In genomic region chr2:30966826-30967225, GRCm38 (mm10) we compare ENCODE assay signal across 8 mouse cellular contexts. TPM values are rescaled to one million over a fixed set of nuclear protein-coding genes. Genes with fewer than 3 reads are reported as not detected.
A peak's percentile ranks its signal among the peaks of the same experiment; 100 is the strongest.
DNase-seq lines count a peak whose midpoint lies in the region; ATAC-seq and TF ChIP-seq lines count a peak whose summit lies in the region.

No protein-coding gene starts in this region.

- H3K9me3 ChIP-seq in forebrain, embryonic 12.5 days: no peaks in the 10 kb centered on the region
- no peaks in the 10 kb centered on the region for H3K9me3 ChIP-seq in liver, embryonic 13.5 days (replicated peaks)

- peaks cover 37% of the 10 kb centered on the region for H3K79me2 ChIP-seq in C2C12 (ENCODE audit: control insufficient read depth, insufficient read depth)

- H3K79me3 ChIP-seq in C2C12 (ENCODE audit: low read depth): peaks cover 27% of the 10 kb centered on the region

- TF ChIP-seq POLR2A in cerebellum, adult 2 months (IDR thresholded peaks at IDR 0.05; ENCODE audit: borderline replicate concordance, insufficient read depth, low read length): no peak
- no peak for TF ChIP-seq POLR2A in small intestine, adult 2 months (IDR thresholded peaks at IDR 0.05; ENCODE audit: low read depth, low read length)

- ATAC-seq in forebrain, embryonic 12.5 days (ENCODE audit: low FRiP score): no peak
- peak; percentile 38 for ATAC-seq in liver, embryonic 13.5 days (ENCODE audit: low read depth)

- H3K36me3 ChIP-seq in C2C12 (ENCODE audit: control insufficient read depth, insufficient read depth): peaks cover 46% of the 10 kb centered on the region
- H3K36me3 ChIP-seq in forebrain, embryonic 12.5 days (replicated peaks): peaks cover 46% of the 10 kb centered on the region
- H3K36me3 ChIP-seq in liver, embryonic 13.5 days: peaks cover 48% of the 10 kb centered on the region
- H3K36me3 ChIP-seq in small intestine, adult 2 months (ENCODE audit: control insufficient read depth, insufficient read depth, low read length): peaks cover 28% of the 10 kb centered on the region

- no peaks in the 10 kb centered on the region for H3K27me3 ChIP-seq in cerebellum, adult 2 months (ENCODE audit: control insufficient read depth, insufficient read depth, low read length)
- no peaks in the 10 kb centered on the region for H3K27me3 ChIP-seq in C2C12 (ENCODE audit: control insufficient read depth, insufficient read depth, insufficient read length)
- H3K27me3 ChIP-seq in forebrain, embryonic 12.5 days: no peaks in the 10 kb centered on the region
- no peaks in the 10 kb centered on the region for H3K27me3 ChIP-seq in liver, embryonic 13.5 days
- H3K27me3 ChIP-seq in small intestine, adult 2 months (ENCODE audit: control insufficient read depth, insufficient read depth, low read length): no peaks in the 10 kb centered on the region

- peaks cover 10% of the 10 kb centered on the region; the same call in 1 of the 2 replicates for H3K4me1 ChIP-seq in cerebellum, adult 2 months (ENCODE audit: control insufficient read depth, insufficient read depth, low read length)
- H3K4me1 ChIP-seq in forebrain, embryonic 12.5 days: peaks cover 29% of the 10 kb centered on the region
- peaks cover 54% of the 10 kb centered on the region for H3K4me1 ChIP-seq in liver, embryonic 13.5 days (replicated peaks)
- peaks cover 28% of the 10 kb centered on the region for H3K4me1 ChIP-seq in small intestine, adult 2 months (ENCODE audit: control insufficient read depth, insufficient read depth, insufficient read length, low read length)

- WGBS in cerebellum, adult 2 months: 11% methylated on average over 16 of the region's 16 CpGs
- WGBS in forebrain, embryonic 12.5 days: 27% methylated on average over 16 of the region's 16 CpGs
- WGBS in liver, embryonic 13.5 days (ENCODE audit: insufficient replicate concordance): 8% methylated on average over 16 of the region's 16 CpGs
- 5% methylated on average over 16 of the region's 16 CpGs for WGBS in small intestine, adult 2 months

- TF ChIP-seq CTCF in cerebellum, adult 2 months (IDR thresholded peaks at IDR 0.05; ENCODE audit: borderline replicate concordance, insufficient read depth, low read depth, low read length): no peak
- no peak for TF ChIP-seq CTCF in C2C12 (IDR thresholded peaks at IDR 0.05; ENCODE audit: control insufficient read depth, insufficient read depth, insufficient read length)
- no peak; the same call in 1 of the 2 replicates for TF ChIP-seq CTCF in small intestine, adult 2 months (IDR thresholded peaks at IDR 0.05; ENCODE audit: extremely low read depth, insufficient read length, insufficient replicate concordance, low read depth, low read length)

- H3ac ChIP-seq in C2C12 (ENCODE audit: control insufficient read depth, insufficient read length, low read depth): peak overlapping the region; percentile 87

- no peak for DNase-seq in cerebellum, adult 2 months
- no peak for DNase-seq in cerebellum, postnatal 14 days
- no peak for DNase-seq in liver, embryonic 13.5 days
- DNase-seq in urinary bladder, postnatal 36 days (ENCODE audit: low spot score in 2 of 2): no peak
- DNase-seq in embryo, embryonic 10.5 days (ENCODE audit: low spot score): no peak

- H3K27ac ChIP-seq in cerebellum, adult 2 months (ENCODE audit: insufficient read depth, low read length): no peak overlapping the region; the same call in 1 of the 2 replicates
- no peak overlapping the region for H3K27ac ChIP-seq in forebrain, embryonic 12.5 days
- H3K27ac ChIP-seq in liver, embryonic 13.5 days: peak overlapping the region; percentile 85; the same call in 1 of the 2 replicates
- peak overlapping the region; percentile 87 for H3K27ac ChIP-seq in small intestine, adult 2 months (ENCODE audit: insufficient read depth, low read depth, low read length)

- H3K4me3 ChIP-seq in cerebellum, adult 2 months (replicated peaks; ENCODE audit: insufficient read depth, low read depth, low read length): peak overlapping the region; percentile 59
- peak overlapping the region; percentile 85 for H3K4me3 ChIP-seq in C2C12 (ENCODE audit: insufficient read depth, poor library complexity, severe bottlenecking)
- peak overlapping the region; percentile 89 for H3K4me3 ChIP-seq in forebrain, embryonic 12.5 days (replicated peaks)
- H3K4me3 ChIP-seq in liver, embryonic 13.5 days (replicated peaks): peak overlapping the region; percentile 94
- peak overlapping the region; percentile 100 for H3K4me3 ChIP-seq in small intestine, adult 2 months (ENCODE audit: low read depth, low read length)

- H3K9ac ChIP-seq in forebrain, embryonic 12.5 days: peak overlapping the region; percentile 83
- H3K9ac ChIP-seq in liver, embryonic 13.5 days: peak overlapping the region; percentile 96

- H3K4me2 ChIP-seq in forebrain, embryonic 12.5 days: peak overlapping the region; percentile 93
- H3K4me2 ChIP-seq in liver, embryonic 13.5 days: peak overlapping the region; percentile 77

TF ChIP-seq in C2C12, 6 proteins besides CTCF, POLR2A, EP300 and RAD21:
- TF ChIP-seq CEBPB (IDR thresholded peaks at IDR 0.05; ENCODE audit: low read depth) (no peak), MYOD1 (IDR thresholded peaks at IDR 0.05; ENCODE audit: control insufficient read depth, insufficient read length, low read depth) (peak; percentile 18)

RNA-seq across cellular contexts. Expression of gene Tor1a, which starts 0.9 kb away (rescaled TPM):
- polyA plus RNA-seq in cerebellum, adult 2 months (2012; rRNA removed): 50.5 and 56.3 TPM in 2 replicates
- 59.2 TPM for polyA plus RNA-seq in C2C12 (2012; fragmentation: generic; extraction: Trizol)
- polyA plus RNA-seq in forebrain, embryonic 12.5 days (2016; fragmentation: Nextera tagmentation; extraction: Ambion mirVana): 85.4 and 86.1 TPM in 2 replicates
- polyA plus RNA-seq in liver, embryonic 13.5 days (2015; fragmentation: Nextera tagmentation; extraction: Ambion mirVana): 43.1 and 47.8 TPM in 2 replicates
- polyA plus RNA-seq in small intestine, adult 2 months (2012; rRNA removed): 38.8 and 78.6 TPM in 2 replicates

RNA-seq across cellular contexts. Expression of gene Tor1b, which starts 14.1 kb away (rescaled TPM):
- polyA plus RNA-seq in cerebellum, adult 2 months (2012; rRNA removed): 38.0 and 40.6 TPM in 2 replicates
- polyA plus RNA-seq in C2C12 (2012; fragmentation: generic; extraction: Trizol): 30.5 TPM
- polyA plus RNA-seq in forebrain, embryonic 12.5 days (2016; fragmentation: Nextera tagmentation; extraction: Ambion mirVana): 24.1 and 27.3 TPM in 2 replicates
- polyA plus RNA-seq in liver, embryonic 13.5 days (2015; fragmentation: Nextera tagmentation; extraction: Ambion mirVana): 17.1 and 20.4 TPM in 2 replicates
- 8.0 and 8.2 TPM in 2 replicates for polyA plus RNA-seq in small intestine, adult 2 months (2012; rRNA removed)

RNA-seq across cellular contexts. Expression of gene BC005624, which starts 15.2 kb away (rescaled TPM):
- polyA plus RNA-seq in cerebellum, adult 2 months (2012; rRNA removed): 118 and 123 TPM in 2 replicates
- 36.9 TPM for polyA plus RNA-seq in C2C12 (2012; fragmentation: generic; extraction: Trizol)
- 66.6 and 70.5 TPM in 2 replicates for polyA plus RNA-seq in forebrain, embryonic 12.5 days (2016; fragmentation: Nextera tagmentation; extraction: Ambion mirVana)
- polyA plus RNA-seq in liver, embryonic 13.5 days (2015; fragmentation: Nextera tagmentation; extraction: Ambion mirVana): 34.6 and 37.8 TPM in 2 replicates
- polyA plus RNA-seq in small intestine, adult 2 months (2012; rRNA removed): 5.3 and 9.0 TPM in 2 replicates

RNA-seq across cellular contexts. Expression of gene Usp20, which starts 15.3 kb away (rescaled TPM):
- polyA plus RNA-seq in cerebellum, adult 2 months (2012; rRNA removed): 59.2 and 68.6 TPM in 2 replicates
- polyA plus RNA-seq in C2C12 (2012; fragmentation: generic; extraction: Trizol): 26.4 TPM
- polyA plus RNA-seq in forebrain, embryonic 12.5 days (2016; fragmentation: Nextera tagmentation; extraction: Ambion mirVana): 29.5 and 30.6 TPM in 2 replicates
- polyA plus RNA-seq in liver, embryonic 13.5 days (2015; fragmentation: Nextera tagmentation; extraction: Ambion mirVana): 4.7 and 5.0 TPM in 2 replicates
- polyA plus RNA-seq in small intestine, adult 2 months (2012; rRNA removed): 5.1 TPM in 2 replicates

RNA-seq across cellular contexts. Expression of gene Ptges, which starts 37.2 kb away (rescaled TPM):
- polyA plus RNA-seq in cerebellum, adult 2 months (2012; rRNA removed): 3.7 and 4.3 TPM in 2 replicates
- polyA plus RNA-seq in C2C12 (2012; fragmentation: generic; extraction: Trizol): 0.70 TPM
- 2.5 and 2.7 TPM in 2 replicates for polyA plus RNA-seq in forebrain, embryonic 12.5 days (2016; fragmentation: Nextera tagmentation; extraction: Ambion mirVana)
- 0.18 and 0.37 TPM in 2 replicates for polyA plus RNA-seq in liver, embryonic 13.5 days (2015; fragmentation: Nextera tagmentation; extraction: Ambion mirVana)
- polyA plus RNA-seq in small intestine, adult 2 months (2012; rRNA removed): 5.9 and 10.9 TPM in 2 replicates

Comparison
In these comparisons a context has a peak if more than half of its experiments do, and no peak if none do; other contexts are left out.
1. H3K27ac ChIP-seq: peak in liver, embryonic 13.5 days (single experiment) and small intestine, adult 2 months (single experiment); none in cerebellum, adult 2 months (single experiment) and forebrain, embryonic 12.5 days (single experiment).
2. Peak in every context shown above with its lines, with median percentiles within 50 percentile points of each other: H3K4me3 ChIP-seq.